Mouse (Mus musculus) ES-E14 (cell line): ENCODE results near the gene Axin2. TPM values are rescaled to one million over a fixed set of nuclear protein-coding genes. Genes with fewer than 3 reads are reported as not detected.

ENCODE experiments used
- DNase-seq: peaks from one replicate; pipeline ENCODE4 v3.0.0-alpha.2; 2013; ENCODE audit warnings: low read depth, low spot score
- H3K27ac ChIP-seq: 2 replicates; pipeline ENCODE4 v1.5.1; 2012; ENCODE audit warnings: low read depth, mild to moderate bottlenecking, low read length, moderate library complexity, mixed read lengths; ENCODE audit not compliant: poor library complexity, insufficient read depth, severe bottlenecking
- H3K36me3 ChIP-seq: 2 replicates; pipeline ENCODE4 v1.6.1; 2012; ENCODE audit warnings: mild to moderate bottlenecking, low read length, moderate library complexity, mixed read lengths; ENCODE audit not compliant: control insufficient read depth, poor library complexity, insufficient read depth, severe bottlenecking
- H3K4me1 ChIP-seq, 2 experiments: fragments of 150-350 bp in 1 of 2; sonication (generic) in 1 of 2; 2 replicates each; pipeline ENCODE4 v1.6.1; 2012; ENCODE audit warnings: low read length in 2 of 2, mild to moderate bottlenecking in 1 of 2, mixed read lengths in 1 of 2; ENCODE audit not compliant: control insufficient read depth in 2 of 2, insufficient read depth in 2 of 2, poor library complexity in 1 of 2
- H3K4me3 ChIP-seq, 2 experiments: fragments of 150-350 bp in 1 of 2; sonication (generic) in 1 of 2; 2 replicates each; pipeline ENCODE4 v1.5.1; 2012; ENCODE audit warnings: low read length in 2 of 2, low read depth in 1 of 2, mild to moderate bottlenecking in 1 of 2, mixed read lengths in 1 of 2; ENCODE audit not compliant: insufficient read depth in 1 of 2, poor library complexity in 1 of 2, severe bottlenecking in 1 of 2
- H3K9ac ChIP-seq: 2 replicates; pipeline ENCODE4 v1.6.1; 2012; ENCODE audit warnings: low read depth, mild to moderate bottlenecking, low read length, mixed read lengths; ENCODE audit not compliant: poor library complexity, insufficient read depth, severe bottlenecking
- H3K9me3 ChIP-seq: fragments of 150-350 bp; sonication (generic); 2 replicates; pipeline ENCODE4 v1.6.1; 2012; ENCODE audit warnings: low read depth, mild to moderate bottlenecking, low read length; ENCODE audit not compliant: control insufficient read depth, insufficient read depth
- CHD2 ChIP-seq: IDR thresholded peaks from 2 replicates; pipeline ENCODE4 v1.6.1; 2014; ENCODE audit warnings: mild to moderate bottlenecking, low read depth, low read length, inconsistent platforms
- HCFC1 ChIP-seq: IDR thresholded peaks from 2 replicates; pipeline ENCODE4 v1.6.1; 2012; ENCODE audit warnings: low read length, inconsistent platforms, borderline replicate concordance; ENCODE audit not compliant: insufficient read depth
- MAFK ChIP-seq: IDR thresholded peaks from 2 replicates; pipeline ENCODE4 v1.6.1; 2014; ENCODE audit warnings: mild to moderate bottlenecking, low read depth, low read length, inconsistent platforms; ENCODE audit not compliant: insufficient read depth
- ZC3H11A ChIP-seq: IDR thresholded peaks from 2 replicates; pipeline ENCODE4 v1.6.1; 2012; ENCODE audit warnings: low read depth, mild to moderate bottlenecking, inconsistent platforms, low read length, borderline replicate concordance
- ZNF384 ChIP-seq: IDR thresholded peaks from 2 replicates; pipeline ENCODE4 v1.6.1; 2012; ENCODE audit warnings: low read depth, low read length, inconsistent platforms
- in situ Hi-C, 2 experiments: fragments of 600-800 bp; cut with MboI; formaldehyde crosslinking; loops; one replicate each; pipeline ENCODE4 v1.15.1; 2025; ENCODE audit warnings: low sequenced_read_pairs in 2 of 2, inconsistent platforms in 1 of 2; ENCODE audit not compliant: unreplicated experiment in 2 of 2
- total RNA-seq: library from RNA; depleted of rRNA; stranded (reverse); fragments of 300-350 nt; gene quantifications from 2 replicates; pipeline ENCODE4 v1.2.3, GENCODE M21; 2012

Axin2 gene
- total RNA-seq, 1 experiment: 12.3 TPM

GRCm38 (mm10) chr11:108952343-108952742 lies 32.2 kb downstream of the Axin2 start:
- H3K4me1 ChIP-seq: peaks cover 0 to 7% of the 10 kb centered on the region in 2 experiments; a peak in 2 of 4 replicates
- TF ChIP-seq MAFK: no peak
- no peak for TF ChIP-seq CHD2
- no peak for TF ChIP-seq HCFC1
- no peak for TF ChIP-seq ZNF384
- TF ChIP-seq ZC3H11A: no peak
- H3K36me3 ChIP-seq: peaks cover 8% of the 10 kb centered on the region; the same call in 1 of the 2 replicates
- in situ Hi-C loops: no loop called here
- DNase-seq: no peak
- H3K4me3 ChIP-seq: no peak overlapping the region
- no peak overlapping the region for H3K27ac ChIP-seq
- no peak overlapping the region for H3K9ac ChIP-seq
- no peaks in the 10 kb centered on the region for H3K9me3 ChIP-seq

- Histone ChIP-seq H3K9ac (no peak overlapping the region), H3K4me1 (no peaks in the 10 kb centered on the region), H3K4me3 (no peak overlapping the region), H3K36me3 (peaks cover 3% of the 10 kb centered on the region; the same call in 1 of the 2 replicates), H3K9me3 (no peaks in the 10 kb centered on the region), H3K27ac (no peak overlapping the region)
- no peak for TF ChIP-seq CHD2
- no peak for TF ChIP-seq HCFC1
- no peak for TF ChIP-seq ZC3H11A
- TF ChIP-seq MAFK: no peak
- no peak for TF ChIP-seq ZNF384
- no peak for DNase-seq
- in situ Hi-C loops: no loop called here
Observed at GRCm38 (mm10) chr11:108955943-108956342, 35.8 kb downstream of the Axin2 start.

- TF ChIP-seq CHD2: no peak
- no peak for TF ChIP-seq ZC3H11A
- TF ChIP-seq MAFK: no peak
- no peak for TF ChIP-seq HCFC1
- no peak for TF ChIP-seq ZNF384
- no peaks in the 10 kb centered on the region for H3K4me1 ChIP-seq
Observed at GRCm38 (mm10) chr11:108958349-108958748, 38.2 kb downstream of the Axin2 start.

GRCm38 (mm10) chr11:108959196-108959595 lies 39.0 kb downstream of the Axin2 start:
- H3K9ac ChIP-seq: no peak overlapping the region
- no peaks in the 10 kb centered on the region for H3K36me3 ChIP-seq
- TF ChIP-seq ZNF384: no peak
- in situ Hi-C loops: no loop called here
- H3K4me1 ChIP-seq: no peaks in the 10 kb centered on the region
- H3K9me3 ChIP-seq: no peaks in the 10 kb centered on the region
- DNase-seq: no peak
- H3K27ac ChIP-seq: no peak overlapping the region
- H3K4me3 ChIP-seq: no peak overlapping the region

More at GRCm38 (mm10) chr11:108958349-108958748, 38.2 kb downstream of the Axin2 start:
- Histone ChIP-seq H3K9ac (no peak overlapping the region), H3K27ac (no peak overlapping the region), H3K9me3 (no peaks in the 10 kb centered on the region), H3K4me3 (no peak overlapping the region), H3K36me3 (no peaks in the 10 kb centered on the region)
- no peak for DNase-seq
- in situ Hi-C loops: no loop called here

GRCm38 (mm10) chr11:108961651-108962065 lies 41.5 kb downstream of the Axin2 start:
- H3K27ac ChIP-seq: no peak overlapping the region
- no peaks in the 10 kb centered on the region for H3K36me3 ChIP-seq
- in situ Hi-C loops: no loop called here
- H3K9me3 ChIP-seq: no peaks in the 10 kb centered on the region
- TF ChIP-seq MAFK (no peak), ZC3H11A (no peak), ZNF384 (no peak), CHD2 (no peak), HCFC1 (no peak)
- no peaks in the 10 kb centered on the region for H3K4me1 ChIP-seq
- no peak overlapping the region for H3K4me3 ChIP-seq
- peak; percentile 20 for DNase-seq
- no peak overlapping the region for H3K9ac ChIP-seq
